Mouse (Mus musculus) lung, adult 2 months (tissue): ENCODE results near the gene Fbxo31.

Source experiments
- CTCF ChIP-seq: fragments of 200-500 bp; IDR thresholded peaks from 2 replicates; pipeline ENCODE4 v1.5.1; 2011; ENCODE audit warnings: mild to moderate bottlenecking, low read length, control low read depth; ENCODE audit not compliant: insufficient read depth
- POLR2A ChIP-seq: fragments of 200-500 bp; IDR thresholded peaks from 2 replicates; pipeline ENCODE4 v1.6.1; 2011; ENCODE audit warnings: low read depth, mild to moderate bottlenecking, control low read depth, low read length, borderline replicate concordance; ENCODE audit errors: extremely low read depth

DNA sequence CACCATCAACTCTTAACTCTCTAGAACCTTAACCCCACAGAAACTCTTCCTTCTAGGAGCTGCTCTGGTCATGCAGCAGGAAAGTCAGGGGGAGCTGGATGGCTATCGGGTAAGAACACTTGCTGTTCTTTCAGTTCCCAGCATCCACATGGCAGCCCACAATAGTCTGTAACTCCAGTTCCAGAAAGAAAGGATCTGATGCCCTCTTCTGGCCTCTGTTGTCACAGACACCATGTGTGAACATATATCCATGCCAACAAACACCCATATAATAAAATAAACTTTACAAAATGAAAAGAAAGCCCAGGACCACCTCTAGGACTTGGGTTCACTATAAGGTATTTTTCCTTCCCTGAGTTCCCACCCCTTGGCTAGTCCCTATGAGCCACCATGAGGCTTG is 43.3 kb upstream of the Fbxo31 start:
- TF ChIP-seq POLR2A (no peak), CTCF (no peak)
